Comparison of ENCODE assay signal across 8 mouse cellular contexts in genomic region chr6:37870245-37871136, GRCm38 (mm10). TPM values are rescaled to one million over a fixed set of nuclear protein-coding genes. Genes with fewer than 3 reads are reported as not detected.
DNase-seq lines count a peak whose midpoint lies in the region; ATAC-seq and TF ChIP-seq lines count a peak whose summit lies in the region.

TSS of gene Trim24 (plus strand) at chr6:37870811.

- peak within 1 kb of the TSS; percentile 92 for H3K4me3 ChIP-seq in hindbrain, embryonic 10.5 days
- peak within 1 kb of the TSS; percentile 96 for H3K4me3 ChIP-seq in lung, postnatal 0 days (ENCODE audit: low read depth, low read length)

- ATAC-seq in frontal cortex, adult (ENCODE audit: low TSS enrichment) = peak; percentile 97
- ATAC-seq in lung, postnatal 0 days = peak; percentile 98

- H3K27ac ChIP-seq in hindbrain, embryonic 10.5 days = peak within 1 kb of the TSS; percentile 99
- peak within 1 kb of the TSS; percentile 98 for H3K27ac ChIP-seq in lung, postnatal 0 days (ENCODE audit: low read length)

- no peak for TF ChIP-seq EP300 in lung, postnatal 0 days (IDR thresholded peaks at IDR 0.05)

- peaks cover 34% of the 10 kb centered on the region for H3K36me3 ChIP-seq in hindbrain, embryonic 10.5 days
- H3K36me3 ChIP-seq in lung, postnatal 0 days (ENCODE audit: insufficient read depth, low read length) = no peaks in the 10 kb centered on the region

- TF ChIP-seq CTCF in lung, postnatal 0 days (IDR thresholded peaks at IDR 0.05) = peak; percentile 37

- H3K27me3 ChIP-seq in hindbrain, embryonic 10.5 days (ENCODE audit: insufficient read depth, poor library complexity, severe bottlenecking) = no peaks in the 10 kb centered on the region
- H3K27me3 ChIP-seq in lung, postnatal 0 days (replicated peaks; ENCODE audit: insufficient read depth, low read length) = no peaks in the 10 kb centered on the region

- under 1% methylated on average over 88 of the region's 89 CpGs for WGBS in hindbrain, embryonic 10.5 days
- 2% methylated on average over 67 of the region's 89 CpGs for WGBS in lung, postnatal 0 days

- H3K9ac ChIP-seq in lung, postnatal 0 days (replicated peaks; ENCODE audit: low read depth) = peak within 1 kb of the TSS; percentile 89

- H3K9me3 ChIP-seq in hindbrain, embryonic 10.5 days = peaks cover 36% of the 10 kb centered on the region
- peaks cover 9% of the 10 kb centered on the region; the same call in 1 of the 2 replicates for H3K9me3 ChIP-seq in lung, postnatal 0 days (ENCODE audit: low read length)

- DNase-seq in MN1 (ENCODE audit: low spot score) = peak; percentile 97
- DNase-seq in cerebellum, adult 9-10 months = peak; percentile 95
- DNase-seq in hindbrain, embryonic 10.5 days (ENCODE audit: low spot score) = peak; percentile 97
- DNase-seq in layer of hippocampus, adult 9-11 months = peak; percentile 98
- DNase-seq in lung, postnatal 0 days (ENCODE audit: low spot score) = peak; percentile 99
- peak; percentile 92 for DNase-seq in ovary, postnatal 14 days (ENCODE audit: low spot score)
- DNase-seq in thymus, postnatal 14 days = peak; percentile 96

- peak within 1 kb of the TSS; percentile 82 for H3K4me2 ChIP-seq in lung, postnatal 0 days (replicated peaks; ENCODE audit: low read depth, low read length)

- H3K4me1 ChIP-seq in hindbrain, embryonic 10.5 days (replicated peaks) = 0 out of 2 replicates have a peak, but pooled peaks cover 2% of the 10 kb centered on the region
- no peaks in the 10 kb centered on the region for H3K4me1 ChIP-seq in lung, postnatal 0 days (ENCODE audit: insufficient read depth, low read depth, low read length)

RNA-seq across cellular contexts. Expression of gene Trim24, which starts in this region (rescaled TPM):
- 19.3 and 22.5 TPM in 2 replicates for polyA plus RNA-seq in hindbrain, embryonic 10.5 days (2016; fragmentation: Nextera tagmentation; extraction: Ambion mirVana)
- polyA plus RNA-seq in lung, postnatal 0 days (2015; fragmentation: Nextera tagmentation; extraction: Ambion mirVana) = 5.6 and 5.8 TPM in 2 replicates

Comparison
In these comparisons a context has a peak if more than half of its experiments do, and no peak if none do; other contexts are left out.
1. Peak in every context shown above with its lines: DNase-seq, ATAC-seq, H3K4me3 ChIP-seq and H3K27ac ChIP-seq.